Mouse (Mus musculus) mature B cell (primary cell): ENCODE results near the gene Stam2.

Experiments used
- in situ Hi-C: fragments of 300-500 bp; cut with MboI; formaldehyde crosslinking; loops from 2 replicates; pipeline ENCODE4 v1.14.3; 2019

Stam2 gene

DNA sequence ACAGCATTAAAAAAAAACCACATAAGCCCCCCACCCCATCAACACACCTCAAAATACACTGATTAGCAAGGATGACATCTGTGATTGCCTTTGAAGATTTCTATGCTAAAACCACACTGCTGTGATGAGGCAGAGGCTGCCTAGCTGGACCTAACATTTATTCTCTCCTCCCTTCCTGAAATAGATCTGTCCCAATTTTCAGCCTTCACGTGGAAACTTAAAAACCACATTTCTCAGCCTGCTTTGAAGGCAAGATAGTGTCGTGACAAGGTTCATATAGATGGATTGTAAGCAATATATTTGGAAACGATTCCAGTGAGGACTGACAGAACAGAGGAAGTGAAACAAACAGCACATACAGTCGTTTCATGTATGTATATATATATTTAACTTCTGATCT, 87.5 kb downstream of the Stam2 start:
- in situ Hi-C loops = no loop called here

DNA sequence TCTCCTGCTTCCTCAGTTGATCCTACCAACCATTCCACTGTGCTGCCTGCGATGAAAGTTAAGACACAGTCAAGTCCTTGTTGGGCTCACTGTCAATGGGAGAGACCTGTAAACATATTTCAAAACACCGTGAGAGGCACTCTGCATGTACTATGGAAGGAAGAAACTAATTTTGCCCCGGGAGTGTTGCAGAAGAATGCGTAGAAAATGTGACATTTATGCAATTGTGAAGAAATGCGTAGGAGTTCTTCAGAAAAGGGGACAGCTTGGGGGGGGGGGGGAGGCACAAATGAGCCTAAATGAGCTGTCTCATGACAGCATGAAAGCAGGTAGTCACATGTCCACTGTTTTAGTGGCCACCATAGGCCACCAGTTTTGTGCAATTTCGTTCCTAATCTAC, 90.5 kb downstream of the Stam2 start:
- in situ Hi-C loops = no loop called here

DNA sequence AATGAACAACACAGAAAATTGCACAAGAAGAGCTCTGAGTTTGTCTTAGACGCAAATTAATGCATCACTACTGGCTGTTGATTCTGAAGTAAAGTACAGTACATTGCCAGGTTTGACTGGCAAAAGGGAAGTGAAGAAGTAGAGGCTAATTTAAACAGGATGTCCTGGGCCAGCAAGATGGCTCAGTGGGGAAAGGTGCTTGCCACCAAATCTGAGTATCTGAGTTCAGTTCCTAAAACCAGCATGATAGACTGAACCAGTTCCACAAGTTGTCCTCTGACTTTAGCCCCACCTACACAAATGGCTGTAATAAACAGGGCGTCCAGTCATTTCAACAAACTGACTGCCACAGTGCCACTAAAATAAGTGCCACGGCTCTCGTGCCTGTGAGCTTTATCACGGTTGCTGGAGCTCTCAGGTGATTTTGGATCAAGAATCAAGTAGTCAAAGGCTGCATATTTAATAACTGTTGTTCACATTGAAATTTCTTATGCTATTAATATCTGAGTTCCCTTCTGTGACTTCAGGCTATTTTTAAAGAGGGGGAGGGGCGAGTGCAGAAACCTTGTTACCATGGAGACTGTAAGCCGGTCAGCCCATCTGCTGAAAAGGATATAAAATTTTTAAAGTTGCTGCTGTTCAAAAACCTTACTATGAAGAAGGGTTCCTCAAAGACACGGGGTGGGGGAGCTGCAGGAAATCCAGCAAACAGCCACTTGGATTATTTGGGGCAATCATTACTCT, 94.7 kb downstream of the Stam2 start:
- in situ Hi-C loops = no loop called here

DNA sequence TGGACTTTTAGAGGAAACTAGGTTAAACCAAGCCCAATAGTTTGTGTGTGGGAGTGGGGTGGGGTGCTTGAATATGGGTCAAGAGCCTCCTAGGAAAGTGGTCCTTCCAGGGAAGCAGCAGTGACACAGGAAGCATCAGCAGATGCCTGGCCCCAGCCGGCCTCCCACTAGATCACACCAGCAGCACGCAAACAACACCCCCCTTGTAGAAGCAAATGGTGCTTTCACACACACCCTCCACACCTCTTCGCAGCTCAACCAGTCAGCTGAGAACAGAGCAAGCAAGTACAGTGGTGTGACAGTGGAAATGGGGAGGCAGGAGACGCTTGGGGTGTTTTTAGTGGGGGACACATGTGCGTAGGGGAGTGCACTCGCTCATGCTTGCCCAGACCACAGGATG, 98.4 kb downstream of the Stam2 start:
- in situ Hi-C loops = no loop called here
